Mouse (Mus musculus): Measurements from ENCODE around the gene Metrn.

Metrn gene

DNA sequence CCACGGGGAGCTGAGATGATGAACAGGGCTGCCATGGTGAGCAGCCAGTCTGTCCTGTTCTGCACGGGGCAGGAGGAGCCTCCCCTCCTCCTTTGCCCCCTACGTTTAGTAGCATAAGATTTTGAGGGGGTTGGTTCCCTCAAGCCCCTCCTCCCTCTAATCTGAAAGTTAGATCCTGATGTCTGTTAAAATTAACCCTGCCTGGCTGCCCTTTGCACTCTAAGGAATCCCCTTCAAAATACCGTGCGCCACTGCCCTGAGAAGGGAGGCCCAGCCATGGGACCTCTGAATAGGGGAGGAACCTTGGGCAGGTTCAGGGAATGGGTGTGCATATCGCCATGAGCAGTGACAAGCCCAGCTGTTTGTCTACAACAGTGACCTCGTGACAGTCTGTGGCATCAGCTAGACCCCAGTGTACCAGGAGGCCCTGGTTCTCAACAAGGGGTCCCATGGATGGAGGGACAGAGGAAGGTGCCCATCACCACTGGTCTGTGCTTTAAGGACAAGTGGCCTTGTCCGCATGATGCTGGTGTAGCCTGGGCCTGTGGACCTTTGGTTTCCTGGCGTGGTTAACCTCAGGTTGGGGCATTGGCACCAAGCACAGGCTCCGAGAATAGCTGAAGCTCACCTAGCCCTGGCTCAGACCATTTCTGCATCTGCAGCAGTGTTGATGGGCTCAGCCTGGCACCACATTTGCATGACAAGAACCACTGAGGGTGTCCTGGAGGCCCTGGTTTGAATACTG lies 21.4 kb downstream of the Metrn start:
- no peak for DNase-seq (ENCODE audit: low spot score in 2 of 2)

DNA sequence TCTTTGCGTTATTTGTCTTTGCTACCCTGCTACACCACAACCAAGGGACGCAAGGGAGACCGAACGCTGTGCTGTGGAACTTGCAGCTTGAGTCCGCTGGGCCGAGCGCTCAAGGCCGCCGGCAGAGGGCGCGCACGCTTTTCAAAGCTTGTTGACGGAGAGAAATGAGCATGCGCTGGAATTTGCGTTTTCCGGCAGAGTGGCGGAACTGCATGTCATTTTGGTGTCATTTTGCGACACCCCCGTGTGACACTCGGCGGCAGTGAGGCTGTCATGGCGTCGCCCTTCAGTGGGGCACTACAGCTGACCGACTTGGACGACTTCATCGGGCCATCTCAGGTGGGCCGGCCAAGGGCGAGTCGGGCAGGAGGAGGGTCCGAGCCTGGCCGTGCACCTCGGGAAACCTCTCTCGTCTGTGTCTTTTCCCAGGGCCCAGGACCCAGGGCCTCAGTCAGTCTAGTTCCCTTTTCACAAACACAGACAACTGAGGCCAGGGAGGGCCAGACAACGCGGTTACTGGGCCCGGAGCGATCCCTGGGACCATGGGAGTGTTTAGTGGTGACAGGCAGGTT lies 23.3 kb downstream of the Metrn start, which contains the start of gene Narfl:
Gene Narfl (plus strand): TSS at position 228 of the 572 bp plus-strand sequence.
- DNase-seq (ENCODE audit: low spot score in 2 of 2) = peak; percentile 96 to 97

DNA sequence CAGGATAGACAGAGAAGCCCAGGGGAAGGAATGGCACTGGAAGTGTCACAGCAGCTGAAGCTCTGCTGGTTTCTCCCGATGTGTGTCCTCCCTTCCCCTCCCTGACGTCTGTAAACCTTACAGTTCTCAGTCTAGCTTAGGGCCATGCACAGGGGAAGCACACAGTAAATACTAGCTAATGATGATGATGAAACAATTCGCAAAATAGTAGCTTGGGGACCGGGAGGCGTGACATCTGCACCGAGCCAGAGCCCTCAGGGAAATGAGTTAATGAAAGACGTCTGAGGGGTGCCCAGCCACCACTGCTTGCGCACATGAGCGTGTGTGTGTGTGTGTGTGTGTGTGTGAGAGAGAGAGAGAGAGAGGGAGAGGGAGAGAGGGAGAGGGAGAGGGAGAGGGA lies 27.6 kb downstream of the Metrn start:
- no peak for DNase-seq (ENCODE audit: low spot score in 2 of 2)

DNA sequence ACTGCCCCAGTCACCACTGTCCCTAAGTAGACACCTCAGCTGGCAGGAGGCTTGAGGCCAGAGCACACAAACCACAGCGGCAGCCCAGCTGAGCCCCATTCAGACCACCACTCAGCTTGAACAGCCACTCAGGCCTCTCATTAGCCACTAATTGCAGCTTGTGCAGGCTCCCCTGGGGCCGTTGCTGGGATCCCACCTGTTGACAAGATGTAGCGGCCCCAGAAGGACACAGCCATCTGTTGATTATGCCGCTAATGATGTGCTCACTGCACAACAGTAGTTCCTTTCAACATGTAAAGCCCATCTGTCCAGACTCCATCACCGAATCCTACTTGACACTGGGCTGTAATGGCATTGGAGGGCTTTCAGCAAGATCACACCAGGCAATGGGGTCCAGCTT lies 31.1 kb downstream of the Metrn start:
- DNase-seq (ENCODE audit: low spot score in 2 of 2) = no peak

DNA sequence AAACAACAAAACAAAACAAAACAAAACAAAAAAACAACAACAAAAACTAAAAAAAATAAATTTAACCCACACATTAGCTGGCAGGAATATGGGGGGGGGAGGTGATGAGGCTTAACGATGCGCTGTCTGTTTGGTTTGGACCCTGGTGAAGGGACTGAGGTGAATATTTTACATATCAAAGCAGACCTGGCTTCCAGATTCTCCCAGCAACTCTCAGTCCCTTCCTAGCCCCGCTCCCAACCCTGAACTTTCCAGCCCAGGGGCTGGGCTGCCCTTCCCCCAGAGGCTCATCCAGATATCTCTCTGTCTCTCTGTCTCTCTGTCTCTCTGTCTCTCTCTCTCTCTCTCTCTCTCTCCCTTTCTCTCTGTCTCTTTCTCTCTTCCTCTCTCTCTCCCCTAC lies 34.3 kb downstream of the Metrn start:
- DNase-seq (ENCODE audit: low spot score in 2 of 2) = no peak

DNA sequence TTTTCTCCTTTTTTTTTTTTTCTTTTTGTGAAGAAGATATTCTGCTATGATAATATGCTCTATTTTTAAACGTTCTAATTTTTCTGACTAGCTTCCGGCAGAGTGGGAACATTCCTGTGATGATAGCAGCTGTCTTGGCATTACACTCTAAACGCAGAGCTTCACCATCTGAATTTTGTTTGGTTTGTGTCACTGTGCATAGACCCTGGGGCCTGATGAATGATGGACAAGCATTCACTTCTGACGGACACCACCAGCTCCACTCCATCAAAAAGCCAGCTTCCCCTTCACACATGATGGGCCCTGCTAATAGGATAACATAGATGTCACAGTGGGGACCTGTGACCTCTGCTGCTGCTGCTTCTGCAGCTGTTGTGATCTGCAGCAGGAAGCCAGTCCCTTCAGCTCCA lies 35.4 kb downstream of the Metrn start:
- DNase-seq (ENCODE audit: low spot score in 2 of 2) = no peak

DNA sequence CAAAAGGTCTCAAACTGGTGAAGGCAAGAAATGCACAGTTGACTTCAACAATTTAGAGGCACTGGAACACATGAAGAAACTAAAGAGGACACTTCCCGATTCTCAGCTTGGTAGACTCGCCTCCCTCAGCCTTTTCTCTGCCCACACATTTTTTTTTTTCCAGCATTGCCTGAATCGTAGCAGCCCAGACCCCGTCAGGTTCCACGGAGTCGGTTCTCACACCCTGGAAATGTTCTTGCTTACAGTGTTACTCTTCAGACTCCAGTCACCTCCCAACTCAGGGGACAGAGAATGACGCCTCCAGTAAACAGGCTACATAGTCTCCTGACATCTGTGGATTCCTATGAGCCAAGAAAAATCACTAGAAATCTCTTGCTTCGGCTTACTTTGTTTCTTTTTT lies 36.8 kb downstream of the Metrn start:
- DNase-seq (ENCODE audit: low spot score in 2 of 2) = no peak

DNA sequence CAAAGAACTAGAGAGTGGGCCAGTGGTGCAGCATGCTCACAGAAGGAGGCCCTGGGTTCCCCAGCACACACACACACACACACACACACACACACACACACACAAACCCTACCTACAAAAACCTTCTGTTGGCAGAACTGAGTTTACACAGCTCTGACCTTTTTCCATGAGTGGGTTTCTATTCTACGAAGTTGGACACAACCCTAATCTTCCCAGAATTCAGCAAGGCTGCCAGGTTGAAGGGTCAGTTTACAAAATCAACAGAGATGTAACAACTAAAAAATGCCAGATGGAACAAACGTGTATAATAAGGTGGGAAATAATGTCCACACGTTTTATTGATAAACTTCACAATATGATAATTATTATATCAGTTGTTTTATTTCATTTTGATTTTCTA lies 39.2 kb downstream of the Metrn start:
- DNase-seq (ENCODE audit: low spot score in 2 of 2) = no peak

DNA sequence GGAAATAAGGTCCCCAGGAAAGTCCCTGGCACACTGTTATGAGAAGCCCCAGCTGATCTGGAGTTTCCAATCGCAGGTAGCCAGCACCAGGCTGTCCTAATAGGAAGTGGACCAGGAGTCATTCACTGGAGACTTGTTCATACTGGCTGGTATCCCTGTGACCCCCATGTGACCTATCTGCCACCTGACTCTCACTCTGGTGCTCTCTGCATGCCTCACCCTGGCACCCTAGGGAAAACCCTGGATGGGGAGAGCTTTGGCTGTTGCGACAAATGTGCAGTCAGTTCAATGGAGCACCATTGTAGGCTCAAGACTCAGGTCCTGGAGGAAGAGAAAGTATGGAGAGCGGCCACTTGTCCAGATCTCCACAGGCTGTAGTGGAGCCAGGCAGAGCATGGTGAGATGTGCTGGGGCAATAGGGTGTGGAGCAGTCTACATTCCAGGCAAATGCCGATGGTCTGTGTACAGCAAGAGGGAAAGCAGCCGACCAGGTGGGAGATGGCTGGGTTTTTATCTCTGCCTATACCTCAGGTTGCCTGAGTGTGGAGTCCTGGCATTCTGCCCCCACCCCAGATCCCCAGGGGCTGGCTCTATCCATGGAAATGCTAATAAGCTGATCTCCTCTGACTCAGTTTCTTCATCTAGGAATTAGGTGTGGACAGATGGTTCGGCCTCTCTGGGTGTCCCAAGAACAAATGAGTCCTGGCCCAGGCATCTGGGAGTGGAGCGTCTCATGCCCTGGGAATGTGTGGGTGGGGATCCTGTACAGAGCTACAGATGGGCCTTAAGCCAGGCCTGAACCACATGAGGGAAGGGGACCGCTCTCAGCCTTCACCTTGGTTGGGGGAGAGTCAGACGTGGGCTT lies 40.3 kb downstream of the Metrn start:
- no peak for DNase-seq (ENCODE audit: low spot score in 2 of 2)

DNA sequence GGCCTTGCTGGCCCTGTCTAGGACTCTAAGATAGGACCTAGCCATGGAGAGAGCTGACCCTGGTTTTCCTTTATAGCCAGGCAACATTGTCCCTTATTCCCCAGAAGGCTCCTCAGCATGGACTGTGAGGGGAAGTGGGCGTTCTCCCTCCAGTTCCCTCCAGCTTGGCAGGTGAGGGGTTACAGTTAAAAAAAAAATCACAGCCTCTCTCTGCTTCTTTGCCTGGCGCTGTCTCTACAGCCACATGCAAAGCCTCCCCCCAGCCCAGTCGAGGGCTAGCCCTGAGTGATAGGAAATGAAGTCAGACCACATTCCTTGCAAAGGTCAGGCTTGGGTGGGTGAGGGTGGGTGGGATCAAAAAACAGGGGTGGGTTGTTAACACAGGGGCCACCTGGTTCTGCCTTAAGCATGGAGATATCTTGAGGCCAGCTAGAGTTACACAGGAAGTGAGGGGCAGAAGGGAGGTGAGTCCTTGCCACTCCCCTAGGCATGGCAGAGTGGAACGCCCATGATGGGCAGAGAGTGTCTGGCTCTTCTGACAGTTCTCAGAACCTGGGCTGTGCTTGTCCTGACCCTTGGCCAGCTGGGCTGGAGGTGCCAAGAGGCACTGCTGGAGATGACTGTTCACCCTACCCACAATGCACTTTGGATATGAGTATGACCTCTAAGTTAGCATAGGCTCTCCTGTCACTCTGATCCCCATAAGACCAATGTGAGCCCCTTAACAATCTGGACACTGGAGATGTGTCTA lies 41.1 kb downstream of the Metrn start:
- DNase-seq (ENCODE audit: low spot score in 2 of 2) = no peak

DNA sequence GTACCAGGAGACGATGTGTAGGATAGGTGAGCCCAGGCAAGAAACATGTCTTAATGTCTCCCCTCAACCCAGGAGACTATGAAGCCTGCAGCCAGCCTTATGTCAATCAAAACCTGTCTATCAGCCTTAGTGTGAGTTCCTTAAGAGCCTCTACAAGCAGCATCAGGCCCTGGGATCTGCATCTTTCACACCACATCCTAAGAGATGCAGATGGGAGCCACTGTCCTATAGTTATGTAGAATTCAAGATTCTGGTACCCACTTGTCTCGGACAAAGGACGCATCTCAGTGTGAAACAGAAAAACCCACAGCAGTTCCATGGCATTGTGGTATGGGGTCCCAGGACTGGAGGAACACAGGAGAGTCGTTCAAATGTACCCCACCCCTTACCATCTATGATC lies 41.9 kb downstream of the Metrn start:
- no peak for DNase-seq (ENCODE audit: low spot score in 2 of 2)

DNA sequence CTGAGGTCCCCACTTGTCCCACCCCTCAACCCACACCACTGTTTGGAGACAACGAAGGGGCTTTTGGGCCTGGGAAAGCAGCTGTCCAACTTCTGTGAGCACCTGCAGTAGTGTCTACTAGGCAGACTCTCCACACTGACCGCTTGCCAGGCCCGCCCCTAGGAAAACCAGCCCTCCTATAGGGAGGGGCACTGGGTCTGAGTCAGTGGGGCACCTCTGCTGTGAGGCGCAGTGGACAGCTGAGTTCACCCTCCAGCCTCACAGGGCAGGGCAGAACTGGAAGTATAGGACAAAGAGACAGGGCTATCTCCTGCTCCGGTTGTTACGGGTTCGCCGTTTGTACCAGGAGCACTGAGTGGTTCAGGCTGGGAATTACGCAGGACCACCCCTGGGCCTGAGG lies 42.7 kb downstream of the Metrn start, which contains the start of gene Msln:
Gene Msln (minus strand): TSS at position 138 of the 400 bp plus-strand sequence.
- no peak for DNase-seq (ENCODE audit: low spot score in 2 of 2)

DNA sequence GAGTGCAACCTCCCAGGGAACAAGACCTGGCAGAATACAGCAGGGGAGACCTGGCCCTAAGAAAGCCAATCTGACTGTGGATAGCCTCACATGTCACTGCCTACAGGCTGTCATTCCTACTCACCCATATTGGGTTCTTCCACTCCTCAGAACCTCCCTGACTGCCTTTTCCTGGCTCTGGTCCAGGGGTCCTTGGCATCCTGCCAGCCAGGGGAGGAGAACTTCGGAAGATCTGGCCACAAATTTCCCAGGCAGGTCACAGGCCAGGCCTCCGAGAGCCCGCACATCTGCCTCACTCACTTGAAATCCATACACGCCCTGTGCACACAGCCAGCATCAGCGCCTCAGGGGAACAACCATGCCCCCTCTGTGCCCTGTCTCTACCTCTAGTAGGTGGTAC lies 45.5 kb downstream of the Metrn start:
- DNase-seq (ENCODE audit: low spot score in 2 of 2) = peak in 1 of 2 experiments; percentile 36

DNA sequence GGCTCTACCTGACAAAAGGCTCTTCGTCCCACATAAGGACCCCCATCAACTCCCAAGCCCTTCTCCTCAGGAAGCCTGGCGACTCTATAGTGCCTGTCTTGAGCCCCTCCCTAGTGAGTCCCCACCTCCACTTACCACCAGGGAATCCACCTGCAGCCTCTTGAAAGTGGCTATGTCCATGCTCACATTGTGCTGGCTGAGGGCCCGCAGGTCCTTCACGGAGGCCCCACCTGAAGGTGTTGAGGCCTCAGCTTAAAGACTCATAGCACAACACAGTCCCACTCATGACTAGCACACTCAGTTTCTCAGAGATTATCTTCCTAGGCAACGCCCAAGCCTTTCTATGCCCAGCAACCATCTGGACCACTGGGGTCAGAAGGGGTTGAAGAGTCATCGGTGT lies 47.6 kb downstream of the Metrn start:
- no peak for DNase-seq (ENCODE audit: low spot score in 2 of 2)

DNA sequence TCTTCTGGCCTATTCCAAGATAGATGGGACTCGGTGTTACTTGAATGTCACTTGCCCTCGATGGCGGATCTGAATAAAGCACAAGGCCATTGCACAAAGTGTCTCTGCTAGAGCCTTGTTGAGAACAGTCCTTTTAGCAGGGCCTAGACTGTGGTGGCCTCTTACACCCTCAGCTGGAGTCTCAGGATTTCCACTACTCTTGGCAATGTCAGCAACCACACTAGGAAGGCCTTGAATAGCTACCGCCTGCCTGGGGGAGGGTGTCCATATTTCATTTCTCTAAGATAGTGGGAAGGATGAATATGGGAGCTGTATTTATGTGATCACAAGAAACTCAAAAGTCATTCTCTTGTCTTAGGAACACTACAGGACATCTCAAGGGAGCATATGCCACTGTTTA lies 48.7 kb downstream of the Metrn start:
- no peak for DNase-seq (ENCODE audit: low spot score in 2 of 2)

DNA sequence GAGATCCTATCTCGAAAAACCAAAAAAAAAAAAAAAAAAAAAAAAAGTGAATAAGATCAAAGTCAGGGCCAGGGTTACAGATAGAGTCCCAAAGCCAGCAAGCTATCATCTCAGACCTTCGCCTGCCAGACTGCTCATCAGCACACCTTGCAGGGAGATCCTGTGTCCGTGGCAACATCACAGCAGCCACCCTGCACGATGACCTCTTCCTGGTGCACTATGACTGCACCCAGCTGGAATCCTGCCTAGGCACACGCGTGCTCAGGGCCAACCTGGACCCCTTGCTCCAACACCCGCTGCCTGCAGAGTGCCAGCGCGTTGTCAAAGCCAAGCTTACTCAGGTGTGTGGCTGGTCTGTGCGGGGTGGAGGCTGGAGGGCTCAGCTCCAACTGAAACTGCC lies 52.6 kb downstream of the Metrn start:
- DNase-seq (ENCODE audit: low spot score in 2 of 2) = no peak

DNA sequence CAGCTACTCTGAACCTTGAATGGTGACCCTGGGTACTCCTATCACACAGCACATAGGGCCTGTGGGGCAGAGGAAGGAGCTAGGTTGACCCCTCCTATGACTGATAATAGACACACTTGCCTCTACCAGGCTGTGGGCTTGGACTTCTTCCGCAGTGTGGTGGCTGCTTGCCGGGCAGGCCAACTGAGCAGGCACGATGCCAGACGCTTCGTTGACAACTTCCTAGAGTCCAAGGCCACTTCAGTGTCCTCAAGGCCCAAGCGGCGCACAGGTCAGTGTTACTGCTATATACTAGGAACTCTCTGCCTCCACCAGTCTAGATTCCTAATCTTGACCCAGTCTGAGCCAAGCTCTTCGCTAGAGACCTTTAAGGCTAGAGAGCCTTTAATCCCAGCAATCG lies 53.1 kb downstream of the Metrn start:
- no peak for DNase-seq (ENCODE audit: low spot score in 2 of 2)

Data from urinary bladder, postnatal 36 days (tissue).